Mouse (Mus musculus) left cerebral cortex, adult 11 months (tissue): ENCODE results near the gene Rpl22l1.
"Not testable (repeated sequence)": the region's sequence is repeated elsewhere in the genome, so short reads cannot be mapped to it uniquely, and the experiment has no call there.

Experiments used
- DNase-seq: peaks from one replicate; pipeline ENCODE4 v3.0.0; 2022; ENCODE audit warnings: low spot score

Gene Rpl22l1

DNA sequence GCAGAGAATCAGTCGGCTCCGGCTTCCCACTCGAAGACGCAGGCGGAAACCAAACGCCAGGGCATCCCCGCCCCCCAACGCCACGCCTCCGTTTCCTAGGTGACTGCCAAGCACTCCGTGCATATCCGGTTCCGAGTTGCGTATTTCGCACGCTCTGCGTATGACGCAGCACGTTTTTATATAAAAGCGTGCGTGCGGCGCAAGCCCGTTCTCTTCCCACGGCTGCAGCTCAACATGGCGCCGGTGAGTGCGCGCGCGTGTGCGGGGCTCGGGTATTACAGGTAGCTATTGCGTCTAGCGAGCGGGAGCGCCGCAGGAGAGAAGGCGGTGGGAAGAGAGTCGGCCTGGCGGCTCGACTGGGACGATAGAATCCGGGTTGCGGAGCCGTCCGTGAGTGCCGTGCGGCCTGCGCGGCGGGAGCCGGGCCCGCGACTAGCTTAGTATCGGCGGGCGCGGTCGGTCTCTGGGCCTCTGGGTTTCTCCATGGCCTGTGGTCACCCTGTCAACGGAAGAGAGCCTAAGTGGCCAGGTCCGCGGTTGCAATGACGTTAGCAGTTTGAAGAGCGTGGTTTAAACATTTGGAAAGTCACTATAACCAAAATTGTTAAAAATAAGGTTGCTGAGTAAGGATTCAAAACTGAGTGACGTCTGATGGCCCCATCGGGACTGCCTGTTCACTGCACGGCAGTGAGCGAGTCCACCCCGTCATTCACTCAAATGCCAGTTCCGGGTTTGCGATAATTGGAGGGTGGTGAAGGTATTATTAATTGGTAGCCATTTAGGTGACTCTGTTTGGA is at the start of gene Rpl22l1:
Gene Rpl22l1, plus strand, starts transcription at position 136 of the 797 bp plus-strand sequence.
- peak; percentile 94 for DNase-seq

DNA sequence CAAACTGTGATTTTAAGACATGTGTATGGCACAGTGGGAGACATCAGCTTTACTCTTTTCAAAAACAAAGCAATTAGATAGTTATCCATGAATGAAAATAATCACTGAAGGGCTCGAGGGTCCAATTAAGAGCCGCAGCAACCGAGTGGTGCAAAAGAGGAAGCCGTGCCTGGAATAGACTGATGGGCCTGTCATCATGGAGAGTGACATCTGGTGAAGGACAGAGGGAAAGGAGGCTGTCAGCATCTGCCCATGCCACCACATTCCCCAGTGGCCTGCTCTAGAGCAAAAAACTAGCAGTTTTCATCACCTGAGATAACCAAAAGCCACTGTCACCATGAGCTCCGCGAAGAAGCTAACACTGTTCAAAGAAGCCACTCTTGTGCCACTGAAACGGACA is 49.8 kb upstream of the Rpl22l1 start:
- DNase-seq = no peak

DNA sequence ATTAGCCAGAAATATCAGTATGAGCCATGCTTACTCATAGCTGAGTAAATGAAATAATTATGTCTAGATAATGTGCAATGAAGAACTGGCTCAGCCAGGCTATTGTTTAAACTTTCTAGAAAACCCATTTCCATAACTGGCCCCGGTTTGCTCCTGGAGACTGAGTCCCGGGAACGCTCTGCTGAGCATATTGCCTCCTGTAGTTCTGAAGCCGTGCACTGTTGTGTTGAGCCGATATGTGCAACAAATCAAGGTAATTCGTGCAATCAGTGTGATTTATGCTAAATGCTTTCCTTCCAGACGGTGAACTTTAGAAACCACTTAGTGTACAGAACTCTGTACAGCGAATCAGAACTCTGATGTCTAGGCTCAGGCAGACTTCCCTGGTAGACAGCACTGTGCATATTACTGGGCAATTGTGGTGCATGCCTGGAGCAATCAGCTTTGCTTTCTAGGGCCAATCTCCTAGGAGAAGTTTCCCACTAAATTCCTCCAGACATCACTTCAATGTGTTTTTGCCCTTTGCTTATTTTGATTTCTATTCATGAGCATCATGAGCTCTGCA is 43.9 kb upstream of the Rpl22l1 start:
- no peak for DNase-seq

DNA sequence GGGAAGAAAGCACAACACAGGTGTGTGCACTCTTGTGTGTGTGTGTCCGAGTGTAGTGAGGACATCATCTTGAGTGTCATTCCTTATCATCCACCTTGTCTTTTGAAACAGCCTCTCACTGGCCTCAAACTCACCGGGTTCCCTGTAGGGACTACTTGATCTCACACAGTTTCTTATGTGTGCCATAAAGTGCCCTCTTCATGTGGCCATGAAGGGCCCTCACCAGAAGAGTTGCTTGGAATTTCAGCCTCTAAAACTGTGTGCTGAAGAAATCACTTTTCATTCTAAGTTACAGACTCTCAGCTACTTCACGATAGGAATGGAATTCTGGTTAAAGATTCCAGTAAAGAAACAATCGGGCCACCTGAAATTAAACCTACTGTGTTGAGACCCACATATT is 38.3 kb upstream of the Rpl22l1 start:
- DNase-seq = no peak

DNA sequence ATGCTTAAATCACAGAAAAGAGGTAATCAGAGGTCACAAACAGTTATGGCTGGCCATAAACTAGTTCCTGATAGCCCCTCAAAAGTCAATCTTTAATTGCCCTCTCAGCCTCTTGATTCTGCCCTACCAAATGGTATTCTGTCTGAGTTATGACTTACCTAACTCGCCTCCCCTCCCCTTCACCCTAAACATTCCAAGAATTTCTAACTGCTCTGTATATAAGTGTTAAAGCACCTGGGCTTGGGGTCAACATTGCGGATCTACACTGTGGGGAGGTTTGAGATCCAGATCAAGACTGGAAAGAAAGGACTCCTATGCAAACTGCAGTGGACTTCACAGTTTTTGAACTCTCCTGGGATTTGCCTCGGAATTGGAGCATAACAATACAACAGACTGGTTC is 37.0 kb upstream of the Rpl22l1 start:
- DNase-seq = no peak

DNA sequence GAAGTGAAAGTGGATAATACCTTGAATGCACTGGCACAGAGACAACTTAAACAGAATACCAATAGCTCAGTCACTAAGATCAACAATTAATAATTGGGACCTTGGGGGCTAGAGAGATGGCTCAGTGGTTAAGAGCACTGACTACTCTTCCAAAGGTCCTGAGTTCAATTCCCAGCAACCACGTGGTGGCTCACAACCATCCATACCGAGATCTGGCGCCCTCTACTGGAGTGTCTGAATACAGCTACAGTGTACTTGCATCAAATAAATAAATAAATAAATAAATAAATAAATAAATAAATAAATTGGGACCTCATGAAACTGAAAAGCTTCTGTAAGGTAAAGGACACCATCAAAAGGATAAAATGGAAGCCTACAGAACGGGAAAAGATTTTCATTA is 32.3 kb upstream of the Rpl22l1 start:
- DNase-seq = not testable (repeated sequence)

DNA sequence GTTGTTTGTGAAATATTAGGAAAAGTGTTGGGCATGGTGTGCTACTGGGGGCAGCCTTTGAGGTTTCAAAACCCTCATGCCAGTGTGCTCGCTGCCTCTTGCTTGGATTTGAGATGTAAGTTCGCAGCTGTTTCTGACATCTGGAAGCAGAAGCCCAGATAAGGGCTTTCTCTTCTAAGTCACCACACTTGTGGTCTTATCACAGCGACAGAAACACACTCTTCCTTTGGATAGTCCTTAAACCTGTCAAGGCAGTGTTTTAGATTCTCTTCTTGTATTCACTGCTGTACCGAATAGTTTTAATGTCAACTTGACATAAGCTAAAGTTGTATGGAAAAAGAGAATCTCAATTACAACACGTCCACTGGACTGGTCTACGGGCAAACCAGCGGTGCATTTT is 29.9 kb upstream of the Rpl22l1 start:
- no peak for DNase-seq

DNA sequence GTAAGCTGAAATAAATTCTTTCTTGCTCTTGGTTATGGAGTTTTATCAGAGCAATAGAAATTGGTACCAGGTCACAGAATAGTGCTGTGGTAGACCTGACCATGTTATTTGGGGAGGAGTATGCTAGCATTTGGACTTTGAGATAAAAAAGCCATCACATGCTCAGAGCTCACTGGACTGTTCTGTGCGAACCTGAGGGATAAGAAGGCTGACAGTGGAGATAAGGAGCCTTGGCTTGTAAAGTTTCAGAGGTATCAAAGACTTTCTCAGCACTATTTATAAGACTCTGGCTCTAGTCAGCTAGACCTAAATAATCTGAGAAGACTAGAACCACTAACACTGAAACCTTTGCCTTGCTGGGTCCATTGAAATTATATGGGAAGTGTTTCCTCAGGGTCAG is 29.3 kb upstream of the Rpl22l1 start:
- no peak for DNase-seq

DNA sequence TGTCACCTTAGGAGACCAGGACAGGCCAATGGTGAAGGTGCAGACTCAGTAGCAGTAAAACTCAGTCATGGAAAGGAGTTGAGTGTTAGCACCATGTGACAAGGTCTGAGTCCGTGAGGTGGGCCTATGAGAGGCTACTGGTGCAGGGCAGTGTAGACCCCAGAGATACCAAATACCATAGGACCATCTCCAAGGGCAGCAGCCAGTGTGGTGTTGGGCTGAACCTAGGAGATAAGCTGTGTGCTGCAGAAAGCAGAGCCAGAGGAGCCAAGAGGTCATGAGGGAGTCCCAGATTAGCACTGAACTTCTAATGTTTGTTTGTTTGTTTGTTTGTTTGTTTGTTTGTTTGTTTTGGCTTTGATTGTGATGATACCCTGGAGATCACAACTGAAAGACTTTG is 28.7 kb upstream of the Rpl22l1 start:
- no peak for DNase-seq

DNA sequence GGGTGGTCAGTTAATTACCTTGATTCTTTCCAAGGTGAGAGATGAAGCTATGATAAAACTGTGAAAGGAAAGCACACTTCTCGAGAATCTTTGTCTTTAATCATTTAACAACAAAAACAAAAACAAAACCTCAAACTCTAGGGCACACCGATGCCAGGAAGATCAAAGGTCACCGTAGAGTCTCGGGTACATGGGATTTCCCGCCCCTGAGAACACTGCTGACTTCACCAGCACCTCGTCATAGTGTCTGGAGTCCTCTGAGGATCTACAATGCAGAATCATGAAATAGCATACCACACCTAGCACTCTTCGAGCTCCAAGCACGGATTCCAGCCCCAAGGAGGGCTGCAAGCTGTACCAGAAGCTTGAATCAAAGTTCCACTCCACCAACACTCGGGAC is 24.7 kb upstream of the Rpl22l1 start:
- no peak for DNase-seq

DNA sequence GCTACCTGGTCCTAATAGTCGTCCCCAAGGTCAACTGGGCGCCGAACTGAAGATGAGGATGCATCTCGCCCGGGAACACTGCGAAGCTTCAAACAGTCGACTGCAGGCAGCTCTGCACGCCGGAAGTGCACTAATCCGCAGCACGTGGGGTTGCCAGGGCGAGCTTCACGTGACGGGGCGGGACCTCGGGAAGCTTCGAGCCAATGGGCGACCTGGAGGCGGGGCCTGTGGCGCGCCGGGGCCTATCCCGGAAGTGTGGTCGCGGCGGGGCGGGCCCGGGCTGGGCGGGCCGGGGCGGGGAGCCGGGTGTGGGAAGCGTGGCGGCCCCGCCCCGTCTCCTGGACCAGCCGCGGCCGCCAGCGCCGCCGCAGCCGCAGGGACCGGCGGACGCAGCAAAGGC is 24.2 kb upstream of the Rpl22l1 start, which contains the start of gene Eif5a2:
Gene Eif5a2, plus strand, starts transcription at position 283 of the 400 bp plus-strand sequence.
- DNase-seq = peak; percentile 92

DNA sequence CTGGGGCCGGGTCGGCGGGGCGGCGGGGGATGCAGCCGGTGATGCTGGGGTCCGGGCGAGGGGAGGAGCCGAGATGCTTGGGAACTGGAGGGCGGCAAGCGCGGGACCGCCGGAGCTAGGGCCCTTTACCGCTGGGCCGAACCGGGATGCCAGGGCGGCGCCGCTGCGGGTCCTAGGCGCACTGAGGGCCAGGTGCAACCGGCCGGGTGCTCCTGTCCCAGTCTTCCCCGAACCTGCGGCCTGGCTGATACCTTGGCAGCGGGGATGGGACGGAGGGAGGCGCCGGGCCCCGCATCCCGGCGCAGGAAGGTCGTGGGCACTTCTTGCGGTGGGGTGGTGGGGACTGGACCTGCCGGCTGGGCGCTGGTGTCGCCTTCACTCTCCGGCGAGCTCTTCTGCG is 23.8 kb upstream of the Rpl22l1 start:
- no peak for DNase-seq

DNA sequence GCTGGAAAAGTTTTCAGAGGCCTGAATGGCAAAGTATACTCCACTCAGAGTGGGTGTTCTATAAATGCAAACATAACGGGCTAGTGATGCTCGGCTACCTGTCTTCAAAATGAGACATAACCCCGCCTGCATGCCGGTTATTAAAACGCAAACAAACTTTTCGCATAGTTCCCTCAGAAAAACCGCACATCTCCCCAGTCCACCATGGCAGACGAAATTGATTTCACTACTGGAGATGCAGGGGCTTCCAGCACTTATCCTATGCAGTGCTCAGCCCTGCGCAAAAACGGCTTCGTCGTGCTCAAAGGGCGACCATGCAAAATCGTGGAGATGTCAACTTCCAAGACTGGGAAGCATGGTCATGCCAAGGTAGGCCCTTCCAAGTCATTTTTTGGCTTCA is 23.4 kb upstream of the Rpl22l1 start:
- no peak for DNase-seq

DNA sequence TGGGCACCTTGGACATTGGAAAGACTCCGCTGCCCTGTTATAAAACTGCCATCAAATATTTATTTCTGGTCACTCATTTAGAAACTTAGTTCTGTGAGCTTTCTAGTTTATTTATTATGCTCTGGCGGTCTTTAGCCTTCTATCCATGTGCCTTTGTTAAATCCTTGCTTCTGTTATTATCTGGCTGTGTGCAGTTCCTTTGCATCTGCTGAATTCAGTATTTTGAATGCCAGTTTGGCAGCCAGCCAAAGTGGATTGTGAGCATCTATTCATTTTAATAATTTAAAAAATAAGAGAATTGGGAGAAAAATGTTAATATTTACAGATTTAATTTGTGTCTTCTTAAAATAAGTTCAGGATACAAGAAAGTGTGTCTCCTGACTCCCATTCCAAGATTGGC is 21.1 kb upstream of the Rpl22l1 start:
- no peak for DNase-seq

DNA sequence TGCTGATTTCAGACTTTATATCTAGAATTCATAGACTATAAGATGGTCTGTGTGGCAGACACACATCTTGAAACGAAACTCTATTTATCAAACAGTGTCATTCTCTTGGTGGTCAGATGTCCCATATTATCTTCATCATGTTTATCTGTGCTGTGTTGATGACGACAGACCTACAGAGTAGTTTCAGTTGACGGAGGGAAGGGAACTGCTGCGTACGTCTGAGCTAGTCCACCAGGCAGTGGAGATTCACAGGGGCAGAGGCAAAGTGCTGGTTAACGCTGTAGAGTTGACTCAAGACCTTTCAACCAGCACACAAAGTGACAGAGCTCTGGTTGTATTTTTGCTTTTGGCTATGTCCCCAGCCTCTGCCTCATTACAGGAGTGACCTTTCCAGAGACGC is 10.4 kb upstream of the Rpl22l1 start:
- DNase-seq = no peak

DNA sequence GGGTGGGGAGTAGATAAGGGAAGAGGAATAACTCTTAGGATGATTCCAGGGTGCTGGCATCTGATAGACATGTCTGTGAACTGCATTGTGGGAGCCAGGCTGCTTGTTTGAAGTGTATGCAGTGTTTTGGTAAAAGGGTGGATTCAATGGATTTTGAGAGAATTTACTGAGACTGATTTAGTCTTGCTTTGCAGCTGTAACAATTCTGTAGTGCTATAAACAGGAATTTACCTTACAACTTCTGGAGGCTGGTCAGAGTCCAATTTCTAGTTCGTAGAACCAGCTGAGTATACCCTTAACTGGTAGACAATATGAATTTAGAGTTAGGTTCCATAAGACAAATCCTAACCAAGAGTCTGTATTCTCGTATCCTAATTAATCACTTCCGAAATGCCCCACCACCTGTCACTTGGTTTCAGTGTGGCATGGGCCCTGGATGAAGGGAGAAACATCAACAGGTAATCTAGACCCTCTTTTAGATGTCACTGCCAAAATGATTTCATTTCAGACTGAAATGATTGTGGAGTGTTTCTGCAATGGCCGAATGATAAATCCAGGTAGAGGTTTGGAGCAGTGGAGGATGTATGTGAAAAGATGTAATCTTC is 2.9 kb downstream of the Rpl22l1 start:
- DNase-seq = no peak

DNA sequence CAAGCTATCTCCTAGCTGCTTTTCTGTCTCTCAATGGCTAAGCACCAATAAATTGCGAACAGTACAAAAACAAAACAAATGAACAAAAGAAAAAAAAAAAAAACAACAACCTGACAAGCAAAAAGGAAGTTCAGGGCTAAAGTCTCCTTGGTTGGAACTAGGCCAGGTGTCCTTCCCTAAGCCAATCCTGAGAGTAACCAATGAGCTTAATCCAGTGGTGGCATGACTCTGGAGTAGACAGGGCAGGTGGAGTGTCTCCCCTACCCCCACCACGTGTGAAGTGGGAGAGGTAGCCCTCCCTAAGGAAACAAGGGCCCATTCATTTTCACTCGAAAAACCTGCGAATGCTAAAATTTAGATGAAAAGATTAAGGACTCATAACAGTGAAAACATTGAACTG is 6.2 kb downstream of the Rpl22l1 start:
- no peak for DNase-seq

DNA sequence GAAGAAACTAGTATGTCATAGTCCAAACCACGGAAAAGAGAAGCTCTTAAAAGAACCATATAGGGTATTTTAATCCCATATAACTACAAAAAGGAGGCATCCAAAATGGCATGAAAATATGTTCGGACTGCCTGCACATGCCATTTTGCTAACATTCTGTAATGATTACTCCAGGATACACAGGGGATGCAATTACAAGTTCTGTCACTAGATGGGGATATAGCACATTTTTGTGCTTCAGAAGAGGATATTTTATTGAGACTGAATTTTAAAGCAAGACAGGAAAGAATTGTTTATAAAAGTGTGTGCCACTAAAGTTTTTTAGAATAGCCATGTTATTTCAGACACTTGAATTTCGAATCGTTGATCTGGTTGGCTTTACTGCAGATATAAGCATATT is 9.1 kb downstream of the Rpl22l1 start:
- no peak for DNase-seq

DNA sequence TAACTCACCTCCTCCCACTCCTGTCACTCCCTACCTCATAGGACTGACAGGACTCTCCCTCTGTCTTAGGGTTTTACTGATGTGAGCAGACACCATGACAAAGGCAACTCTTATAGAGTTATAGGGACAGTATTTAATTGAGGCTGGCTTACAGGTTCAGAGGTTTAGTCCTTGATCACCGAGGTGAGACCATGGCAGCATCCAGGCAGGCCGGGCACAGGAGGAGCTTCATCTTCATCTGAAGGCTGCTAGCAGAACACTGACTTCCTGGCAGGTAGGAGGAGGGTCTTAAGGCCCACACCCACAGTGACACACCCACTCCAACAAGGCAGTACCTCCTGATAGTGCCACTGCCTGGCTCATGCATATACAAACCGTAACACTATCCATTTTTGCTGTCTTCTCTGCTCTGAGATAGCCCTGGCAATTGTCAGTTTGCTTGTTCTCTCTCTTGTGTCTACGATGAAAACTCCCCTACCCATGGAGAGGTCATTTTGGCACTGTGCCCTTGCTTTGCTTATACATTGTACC is 10.8 kb downstream of the Rpl22l1 start:
- no peak for DNase-seq

DNA sequence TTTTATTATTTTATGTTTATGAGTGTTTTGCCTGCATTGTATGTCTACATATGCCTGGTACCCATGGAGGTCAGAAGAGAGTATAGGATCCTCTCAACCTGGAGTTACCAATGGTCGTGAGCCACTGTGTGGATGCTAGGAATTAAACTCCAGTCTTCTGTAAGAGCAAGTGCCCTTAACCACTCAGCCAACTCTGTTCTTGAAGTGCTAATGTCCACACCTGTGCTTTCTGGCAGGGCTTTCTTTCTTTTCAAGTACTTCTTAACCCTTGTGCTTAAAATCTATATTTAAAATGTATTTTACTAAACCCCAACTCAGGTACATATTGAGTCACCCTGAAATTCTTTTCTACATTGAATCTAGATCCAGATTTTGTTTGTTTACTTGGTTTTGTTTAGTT is 21.0 kb downstream of the Rpl22l1 start:
- DNase-seq = no peak

DNA sequence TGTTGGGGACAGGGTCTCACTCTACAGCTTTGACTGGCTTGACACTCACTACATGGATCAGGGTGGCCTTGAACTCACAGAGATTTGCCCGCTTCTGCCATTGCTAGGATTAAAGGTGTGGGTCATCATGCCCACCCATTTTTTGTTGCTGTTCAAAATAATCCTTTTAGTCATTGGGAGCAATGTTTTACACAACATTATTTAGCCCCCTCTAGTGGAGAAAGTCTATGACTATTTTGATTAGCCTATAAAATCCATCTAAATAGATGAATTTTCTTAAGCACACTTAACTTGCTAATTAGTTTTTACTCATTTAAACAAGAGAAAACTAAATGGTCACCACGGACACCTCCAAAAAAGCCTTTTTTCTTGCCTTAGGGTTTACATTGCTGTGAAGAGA is 22.4 kb downstream of the Rpl22l1 start:
- no peak for DNase-seq

DNA sequence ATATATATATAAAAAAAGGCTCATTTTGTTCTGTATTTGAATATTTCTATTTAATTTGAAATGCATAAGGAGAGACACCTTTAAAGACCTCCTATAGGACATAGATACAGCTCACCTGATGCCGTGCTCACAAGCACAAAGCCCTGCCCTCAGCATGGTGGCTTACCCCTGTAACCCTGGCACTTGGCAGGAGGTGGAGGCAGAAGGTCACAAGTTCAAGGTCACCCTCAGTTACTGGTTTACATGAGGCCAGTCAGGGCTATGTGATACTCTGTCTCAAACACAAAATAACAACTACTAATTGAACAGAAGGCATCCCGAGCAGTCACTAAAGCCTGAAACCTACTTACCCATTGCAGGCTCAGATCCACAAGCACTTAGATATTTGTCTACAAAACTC is 24.2 kb downstream of the Rpl22l1 start:
- DNase-seq = no peak

DNA sequence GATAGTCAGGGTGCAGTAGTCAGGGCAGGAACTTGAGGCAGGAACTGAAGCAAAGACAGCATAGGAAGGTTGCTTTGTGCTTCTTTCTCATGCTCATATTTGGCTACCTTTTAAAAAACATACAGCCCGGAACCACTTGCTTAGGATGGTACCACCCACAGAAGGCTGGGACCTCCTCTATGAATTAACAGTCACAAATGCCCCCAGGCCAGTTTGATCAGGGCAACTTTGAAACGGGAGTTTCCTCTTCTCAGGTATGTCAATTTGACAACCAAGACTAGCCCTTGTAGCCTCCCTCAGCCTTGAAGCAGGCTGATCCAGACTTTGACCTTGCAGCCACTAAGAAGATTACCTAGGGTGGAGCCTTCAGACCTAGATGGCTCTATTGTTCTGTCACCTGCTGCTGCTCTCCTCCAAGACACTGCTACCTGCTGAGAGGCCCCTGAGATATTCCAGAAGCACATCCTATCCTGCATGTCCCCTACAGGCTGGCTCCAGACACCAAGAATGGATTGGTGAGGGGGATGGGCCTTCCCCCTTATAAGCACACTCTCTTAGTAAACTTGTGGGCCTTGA is 31.6 kb downstream of the Rpl22l1 start:
- DNase-seq = no peak
